Mouse (Mus musculus) limb, embryonic 13.5 days (tissue): Measurements from ENCODE around the gene Zcchc8. TPM values are rescaled to one million over a fixed set of nuclear protein-coding genes. Genes with fewer than 3 reads are reported as not detected.

Experiments used
- ATAC-seq: fragments of 200-750 bp; cut with Nextera tagmentation; 2 replicates; pipeline ENCODE4 v1.8.0; 2017; ENCODE audit warnings: low read depth, moderate number of reproducible peaks, moderate TSS enrichment; ENCODE audit not compliant: low FRiP score
- H3K27ac ChIP-seq: fragments of 300-500 bp; sonication (generic); 2 replicates; pipeline ENCODE4 v1.5.1; 2015; ENCODE audit warnings: inconsistent platforms, mild to moderate bottlenecking, moderate library complexity
- H3K27me3 ChIP-seq: fragments of 300-500 bp; sonication (generic); 2 replicates; pipeline ENCODE4 v1.6.1; 2015; ENCODE audit warnings: mild to moderate bottlenecking, inconsistent platforms
- H3K36me3 ChIP-seq: fragments of 300-500 bp; sonication (generic); 2 replicates; pipeline ENCODE4 v1.6.1; 2015; ENCODE audit warnings: inconsistent platforms, mild to moderate bottlenecking, moderate library complexity
- H3K4me1 ChIP-seq: fragments of 300-500 bp; sonication (generic); 2 replicates; pipeline ENCODE4 v1.6.1; 2015; ENCODE audit warnings: inconsistent platforms
- H3K4me2 ChIP-seq: fragments of 300-500 bp; sonication (generic); replicated peaks from 2 replicates; pipeline ENCODE4 v1.6.1; 2015; ENCODE audit warnings: inconsistent platforms, mild to moderate bottlenecking, moderate library complexity
- H3K4me3 ChIP-seq: fragments of 300-500 bp; sonication (generic); 2 replicates; pipeline ENCODE4 v1.5.1; 2015; ENCODE audit warnings: moderate library complexity, mild to moderate bottlenecking, inconsistent platforms
- H3K9ac ChIP-seq: fragments of 300-500 bp; sonication (generic); 2 replicates; pipeline ENCODE4 v1.6.1; 2015; ENCODE audit warnings: mild to moderate bottlenecking, inconsistent platforms
- H3K9me3 ChIP-seq: fragments of 300-500 bp; sonication (generic); 2 replicates; pipeline ENCODE4 v1.6.1; 2016; ENCODE audit warnings: inconsistent platforms
- WGBS: fragments of 180-500 bp; shearing (Covaris S2); methylation state at CpG from one replicate; pipeline ENCODE4 v1.1.7; 2015; 5-methylcytosine and 5-hydroxymethylcytosine counted together
- polyA plus RNA-seq: library from polyadenylated mRNA; unstranded; fragments of >200 nt; fragmentation: Nextera tagmentation; extraction: Ambion mirVana; gene quantifications from 2 replicates; pipeline ENCODE4 v1.2.1, GENCODE M21; 2015

Zcchc8 gene
- polyA plus RNA-seq, 1 experiment from 2014 or later: 93.4 TPM

DNA sequence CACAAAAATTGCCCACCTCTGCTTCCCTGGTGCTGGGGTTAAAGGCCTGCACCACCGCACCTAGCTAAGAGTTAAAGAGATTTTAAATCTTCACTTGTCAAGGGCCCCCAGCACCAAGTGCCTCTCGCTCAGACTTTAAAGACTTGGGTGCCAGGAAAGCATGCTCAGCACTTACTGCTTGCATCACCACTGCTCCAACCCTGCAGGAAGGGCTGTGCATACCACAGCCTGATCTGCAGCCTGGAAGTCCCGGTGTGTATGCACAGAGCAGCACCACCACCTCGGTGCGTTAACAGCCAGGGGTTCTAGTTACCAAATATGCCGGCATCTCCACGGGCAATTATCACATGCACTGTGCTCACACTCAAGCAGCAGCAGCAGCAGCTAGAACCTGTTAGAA is 63.2 kb downstream of the Zcchc8 start:
- Histone ChIP-seq H3K9ac (no peak overlapping the region), H3K9me3 (no peaks in the 10 kb centered on the region), H3K36me3 (peaks cover 25% of the 10 kb centered on the region), H3K27ac (no peak overlapping the region), H3K4me1 (no peaks in the 10 kb centered on the region), H3K4me3 (no peak overlapping the region), H3K4me2 (no peak overlapping the region), H3K27me3 (no peaks in the 10 kb centered on the region)
- 42% methylated on average over 7 of the region's 7 CpGs for WGBS
- ATAC-seq: no peak

DNA sequence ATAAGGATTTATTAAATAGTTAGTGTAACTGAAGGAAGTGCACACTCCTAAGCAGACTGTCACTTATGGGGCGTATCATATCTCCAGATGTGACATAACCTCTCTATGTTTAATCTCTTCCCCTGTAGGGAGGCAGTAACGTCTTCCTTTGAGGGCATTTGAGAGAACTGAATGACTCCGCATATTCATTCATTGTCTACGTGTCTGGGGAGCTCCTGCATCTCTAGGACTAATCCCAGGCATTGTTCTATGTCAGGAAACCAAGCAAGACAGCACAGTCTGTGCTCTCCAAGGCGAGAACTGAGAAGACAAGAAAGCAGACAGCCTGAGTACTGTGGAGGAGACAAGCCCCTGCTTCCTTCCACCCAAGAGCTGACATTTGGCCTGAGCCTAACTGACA is 66.0 kb downstream of the Zcchc8 start:
- ATAC-seq: no peak
- no peaks in the 10 kb centered on the region for H3K4me1 ChIP-seq
- H3K27ac ChIP-seq: no peak overlapping the region
- WGBS: 86% methylated on average over 5 of the region's 5 CpGs
- H3K9me3 ChIP-seq: no peaks in the 10 kb centered on the region
- H3K27me3 ChIP-seq: no peaks in the 10 kb centered on the region
- no peak overlapping the region for H3K4me3 ChIP-seq
- no peak overlapping the region for H3K9ac ChIP-seq
- peaks cover 41% of the 10 kb centered on the region for H3K36me3 ChIP-seq
- no peak overlapping the region for H3K4me2 ChIP-seq

DNA sequence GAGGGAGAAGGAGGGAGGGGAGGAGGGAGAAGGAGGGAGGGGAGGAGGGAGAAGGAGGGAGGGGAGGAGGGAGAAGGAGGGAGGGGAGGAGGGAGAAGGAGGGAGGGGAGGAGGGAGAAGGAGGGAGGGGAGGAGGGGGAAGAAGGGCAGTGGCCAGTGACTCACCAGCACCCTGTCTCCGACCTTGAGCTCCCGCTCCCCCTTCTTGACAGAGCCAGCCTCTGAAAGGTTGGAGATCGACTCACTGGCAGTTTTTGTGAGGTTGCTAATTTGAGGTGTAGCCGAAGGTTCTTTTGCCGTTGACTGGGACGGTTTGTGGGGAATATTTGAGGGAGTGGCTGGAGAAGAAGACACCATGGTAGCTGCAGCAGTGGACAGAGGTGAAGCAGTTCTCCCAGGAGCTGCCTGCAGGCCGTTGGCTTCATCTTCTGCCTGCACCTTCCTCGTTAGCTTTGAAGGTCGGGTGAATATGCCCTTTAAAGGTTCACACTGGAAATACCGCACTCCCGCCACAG is 67.6 kb downstream of the Zcchc8 start:
- no peaks in the 10 kb centered on the region for H3K9me3 ChIP-seq
- no peak overlapping the region for H3K9ac ChIP-seq
- no peak for ATAC-seq
- no peak overlapping the region for H3K4me3 ChIP-seq
- 78% methylated on average over 11 of the region's 11 CpGs for WGBS
- peaks cover 49% of the 10 kb centered on the region for H3K36me3 ChIP-seq
- no peak overlapping the region for H3K4me2 ChIP-seq
- no peaks in the 10 kb centered on the region for H3K27me3 ChIP-seq
- H3K4me1 ChIP-seq: no peaks in the 10 kb centered on the region
- H3K27ac ChIP-seq: no peak overlapping the region

DNA sequence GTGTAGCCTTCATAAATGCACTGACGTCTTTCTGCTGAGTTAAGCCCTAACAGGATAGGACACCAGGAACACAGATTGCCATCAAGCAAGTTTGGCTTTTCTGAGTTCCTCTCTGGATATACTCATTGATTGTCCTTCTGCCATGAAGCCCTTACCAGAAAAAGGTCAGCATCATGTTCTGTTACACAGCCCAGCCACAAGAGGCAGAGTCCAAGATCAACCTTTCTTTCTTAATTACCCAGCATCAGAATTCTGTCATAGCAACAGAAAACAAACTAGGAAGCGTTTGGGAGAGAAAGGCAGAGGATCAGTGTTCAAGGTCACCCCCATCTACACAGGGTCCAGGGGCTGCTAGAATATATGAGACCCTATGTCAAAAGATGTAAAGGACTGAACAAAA is 70.1 kb downstream of the Zcchc8 start:
- no peak for ATAC-seq
- Histone ChIP-seq H3K27me3 (no peaks in the 10 kb centered on the region), H3K9ac (no peak overlapping the region), H3K9me3 (no peaks in the 10 kb centered on the region), H3K36me3 (peaks cover 70% of the 10 kb centered on the region), H3K4me2 (no peak overlapping the region), H3K4me1 (no peaks in the 10 kb centered on the region), H3K4me3 (no peak overlapping the region), H3K27ac (no peak overlapping the region)
- 61% methylated on average over 2 of the region's 2 CpGs for WGBS

Other genes with a start within 250 kb of the Zcchc8 start
- not detected in 2 replicates for gene Lrrc43, start 231.8 kb downstream of the Zcchc8 start, polyA plus RNA-seq
- not detected in 2 replicates for gene Il31, start 231.6 kb downstream of the Zcchc8 start, polyA plus RNA-seq
- 0.50 and 1.4 TPM in 2 replicates for gene B3gnt4, start 210.6 kb downstream of the Zcchc8 start, polyA plus RNA-seq
- gene Diablo, start 196.9 kb downstream of the Zcchc8 start, polyA plus RNA-seq: 115 and 118 TPM in 2 replicates
- gene Gm49027, start 195.6 kb downstream of the Zcchc8 start, polyA plus RNA-seq: 0.45 TPM in 1 of 2 replicates, not detected in the other
- 27.3 and 27.4 TPM in 2 replicates for gene Vps33a, start 148.1 kb downstream of the Zcchc8 start, polyA plus RNA-seq
- 45.1 and 49.0 TPM in 2 replicates for gene Clip1, start 36.5 kb downstream of the Zcchc8 start, polyA plus RNA-seq
- gene Rsrc2, start 28.3 kb upstream of the Zcchc8 start, polyA plus RNA-seq: 149 and 160 TPM in 2 replicates
- 32.0 and 34.4 TPM in 2 replicates for gene Kntc1, start 28.6 kb upstream of the Zcchc8 start, polyA plus RNA-seq
- gene Hcar2, start 144.4 kb upstream of the Zcchc8 start, polyA plus RNA-seq: 0.19 and 0.64 TPM in 2 replicates
- gene Hcar1, start 158.9 kb upstream of the Zcchc8 start, polyA plus RNA-seq: 0.17 and 0.24 TPM in 2 replicates
- 165 and 167 TPM in 2 replicates for gene Denr, start 186.1 kb upstream of the Zcchc8 start, polyA plus RNA-seq
- 4.1 and 5.5 TPM in 2 replicates for gene Gm43518, start 206.3 kb upstream of the Zcchc8 start, polyA plus RNA-seq
- gene Ccdc62, start 209.6 kb upstream of the Zcchc8 start, polyA plus RNA-seq: 7.0 and 7.4 TPM in 2 replicates